Mouse (Mus musculus) large intestine, adult 2 months (tissue): ENCODE measurements at regions not wholly inside any gene's neighbourhood (a gene's known extent, or its start where the extent isn't known, plus 50 kb on each side); places are given as distances from the start of the nearest gene placed in this dataset.
A peak's percentile ranks its signal among the peaks of the same experiment; 100 is the strongest.

ENCODE experiments used
- DNase-seq: peaks from one replicate; pipeline ENCODE4 v3.0.0-alpha.2; 2012; ENCODE audit warnings: low read depth, low spot score
- WGBS: fragments of 180-500 bp; shearing (Covaris S2); methylation state at CpG from one replicate; pipeline ENCODE4 v1.1.7; 2018; 5-methylcytosine and 5-hydroxymethylcytosine counted together

DNA sequence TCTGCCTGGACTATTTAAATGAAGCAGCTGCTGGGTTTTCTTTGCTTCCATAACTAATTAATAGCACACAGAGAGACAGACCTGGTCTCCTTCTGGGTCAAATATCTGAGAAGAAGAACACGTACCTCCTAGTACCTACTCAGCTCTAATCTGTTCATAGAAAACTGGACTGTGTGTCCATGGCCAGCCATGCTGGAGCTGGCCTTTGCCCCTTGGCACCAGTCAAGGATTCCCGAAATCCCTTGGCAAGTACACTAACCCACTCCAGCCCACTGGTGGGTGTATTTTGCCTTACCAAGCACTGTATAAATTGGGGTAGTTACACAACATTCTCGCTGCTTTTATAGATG, 322.4 kb upstream of the Clec14a start:
- DNase-seq, result no peak
- 85% methylated on average over 3 of the region's 3 CpGs for WGBS

DNA sequence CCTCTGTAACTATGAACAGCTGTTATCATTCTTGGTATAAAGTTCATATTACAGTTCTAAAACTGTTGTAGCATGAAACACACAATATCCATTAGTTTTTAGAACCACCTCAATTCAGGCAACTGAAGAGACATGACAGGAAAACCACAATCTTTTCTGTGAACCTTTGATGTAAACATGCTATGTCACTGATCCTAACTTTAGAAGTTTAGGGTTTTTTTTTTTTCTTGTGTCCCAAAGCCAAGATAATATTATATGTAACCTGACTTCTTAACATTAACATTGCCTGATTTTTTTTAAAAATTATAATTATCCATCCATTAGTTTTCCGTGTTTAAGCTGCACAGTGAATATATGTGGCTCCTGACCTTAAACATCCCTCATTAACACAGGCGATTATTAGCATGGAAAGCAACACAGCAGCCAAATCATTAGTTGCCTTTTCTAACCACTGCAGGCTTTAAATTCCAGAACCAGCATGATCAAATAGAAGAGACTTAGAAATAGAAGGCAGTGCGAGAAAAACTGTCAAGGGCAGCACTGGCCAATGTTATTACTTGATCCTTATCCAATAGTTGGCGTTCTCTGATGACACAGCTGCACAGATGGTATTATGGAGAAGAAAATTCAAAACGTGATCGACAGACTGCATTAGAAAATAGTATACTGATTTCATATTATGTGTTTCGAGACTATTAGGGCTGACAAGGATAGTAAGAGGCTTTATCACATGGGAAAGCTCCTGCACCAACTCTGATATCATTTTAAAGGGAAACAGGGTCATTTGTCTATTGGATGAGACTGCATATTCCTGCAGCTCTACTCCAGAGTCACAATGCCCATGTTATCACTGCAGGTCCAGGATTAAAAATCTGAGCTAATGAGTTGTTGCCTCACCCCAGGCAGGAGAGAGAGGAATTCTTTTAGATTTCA, 321.7 kb upstream of the Clec14a start:
- WGBS, result 72% methylated on average over 7 of the region's 7 CpGs
- no peak for DNase-seq

DNA sequence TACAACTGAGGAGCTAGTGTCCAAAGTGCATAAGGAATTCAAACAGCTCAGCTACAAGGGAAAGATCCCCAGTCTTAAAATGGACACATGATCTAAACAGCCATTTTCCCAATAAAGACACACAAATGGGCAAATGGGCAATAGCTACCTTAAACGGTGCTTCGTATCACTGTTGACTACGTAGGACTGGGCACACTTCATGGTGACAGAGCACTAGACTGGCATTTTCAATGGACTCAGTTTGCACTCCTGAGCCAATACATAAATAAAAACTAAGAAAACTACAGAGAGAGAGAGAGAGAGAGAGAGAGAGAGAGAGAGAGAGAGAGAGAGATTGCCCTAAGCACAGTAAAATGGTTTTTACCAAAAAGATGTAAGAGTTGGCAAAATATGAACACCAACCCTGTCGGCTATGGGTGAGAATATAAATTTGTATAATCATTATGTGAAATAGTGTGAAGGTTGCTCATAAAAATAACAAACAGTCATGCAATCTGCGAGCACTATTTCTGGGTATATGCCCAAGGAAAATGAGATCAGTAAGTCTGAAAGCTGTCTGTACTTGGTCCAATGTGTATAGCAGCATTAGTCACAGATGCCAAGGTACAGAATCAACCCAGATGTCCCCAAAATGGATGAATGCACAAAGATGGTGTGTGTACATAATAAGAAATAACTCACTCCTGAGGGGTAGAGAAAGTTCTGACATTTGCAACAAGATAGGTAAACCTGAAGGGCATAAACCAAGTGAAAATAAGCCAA, 312.9 kb upstream of the Clec14a start:
- 87% methylated on average over 5 of the region's 5 CpGs for whole genome bisulfite sequencing
- no peak for DNase-seq

- DNase-seq, result no peak
- 90% methylated on average over 1 of the region's 1 CpGs for WGBS
Observed at GRCm38 (mm10) chr12:58569056-58569455, 300.0 kb upstream of the Clec14a start.

DNA sequence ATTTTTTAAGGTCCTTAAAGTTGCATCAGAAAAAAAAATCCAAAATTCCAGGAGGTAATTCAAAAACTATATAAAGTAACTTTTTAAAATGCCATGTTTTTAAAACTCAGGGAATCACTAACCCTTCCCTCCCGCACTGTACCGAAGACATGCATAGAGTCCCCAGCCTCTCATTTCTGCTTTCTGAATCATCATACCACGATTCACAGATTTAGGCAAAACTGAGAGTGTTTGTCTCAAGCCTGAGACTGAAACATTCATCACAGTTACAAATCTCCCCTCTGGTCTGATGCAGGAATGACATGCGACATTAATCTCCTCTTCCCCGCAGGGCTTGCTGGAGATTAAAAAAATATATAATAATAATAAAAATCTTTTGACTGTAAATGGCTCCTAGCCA, 291.8 kb upstream of the Clec14a start:
- DNase-seq, result no peak
- 82% methylated on average over 5 of the region's 5 CpGs for WGBS

DNA sequence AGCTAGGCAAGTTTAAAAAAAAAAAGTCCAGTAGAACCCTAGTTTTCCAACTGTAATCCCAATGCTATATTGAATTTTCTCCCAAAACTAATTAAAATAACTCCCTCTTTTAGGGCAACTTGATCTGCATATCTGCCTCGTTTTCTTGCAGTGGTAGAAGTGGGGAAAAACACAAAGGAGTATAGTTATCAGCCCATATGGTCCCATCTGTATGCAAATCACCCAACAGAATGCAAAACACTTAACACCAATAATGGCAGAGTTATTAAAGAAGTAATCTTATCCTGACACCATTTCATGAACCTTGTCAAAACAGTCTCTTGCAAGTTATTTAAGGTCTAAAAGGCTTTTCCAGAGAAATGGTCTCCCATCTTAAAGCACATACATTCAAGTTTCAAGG, 290.7 kb upstream of the Clec14a start:
- WGBS, result 66% methylated on average over 1 of the region's 1 CpGs
- no peak for DNase-seq

DNA sequence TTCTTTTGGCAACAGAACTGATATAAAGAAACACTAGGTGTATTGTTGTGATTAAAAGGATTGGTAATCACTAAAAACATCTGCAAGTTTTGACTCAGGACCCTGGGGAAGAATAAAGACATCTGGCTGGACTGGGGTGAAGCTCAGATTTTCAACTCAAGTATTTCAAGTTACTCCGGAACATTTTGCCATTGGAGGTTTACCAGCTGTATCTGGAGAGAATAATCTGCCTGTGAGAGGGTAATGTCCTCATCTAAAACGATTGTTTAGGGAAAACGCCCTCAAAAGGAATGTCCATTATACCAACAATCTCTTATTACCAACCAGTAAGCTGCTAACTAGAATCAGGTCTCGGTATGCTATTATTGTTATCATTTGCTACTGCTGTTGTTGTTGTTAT, 288.2 kb upstream of the Clec14a start:
- WGBS, result 45% methylated on average over 4 of the region's 4 CpGs

GRCm38 (mm10) chr12:58556741-58557140, 287.7 kb upstream of the Clec14a start:
- WGBS, result 21% methylated on average over 4 of the region's 4 CpGs

More for the DNA sequence above, 288.2 kb upstream of the Clec14a start:
- no peak for DNase-seq

DNA sequence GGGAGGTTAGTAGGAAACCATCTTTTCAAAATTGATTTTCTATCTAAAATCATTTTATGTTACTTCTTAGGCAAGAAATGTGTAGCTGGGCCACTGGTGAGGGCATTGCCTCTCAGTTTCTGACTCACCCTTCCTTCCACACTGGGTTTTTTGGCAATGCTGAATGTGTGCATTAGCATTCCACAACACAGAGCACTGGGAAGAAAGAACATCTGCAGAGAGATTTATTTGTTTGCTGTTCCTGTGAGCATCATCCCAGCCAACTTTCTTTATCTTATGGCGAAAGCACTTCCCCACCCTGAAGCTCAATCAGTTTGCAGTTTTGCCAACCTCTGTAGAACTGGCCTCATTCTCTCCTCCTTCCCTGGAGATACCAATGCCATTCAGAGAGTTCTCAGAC, 287.0 kb upstream of the Clec14a start:
- WGBS, result 11% methylated on average over 1 of the region's 1 CpGs

More at GRCm38 (mm10) chr12:58556741-58557140, 287.7 kb upstream of the Clec14a start:
- DNase-seq, result peak; percentile 27

GRCm38 (mm10) chr12:58550859-58551761, 282.0 kb upstream of the Clec14a start:
- DNase-seq, result no peak

More for the DNA sequence above, 287.0 kb upstream of the Clec14a start:
- no peak for DNase-seq

DNA sequence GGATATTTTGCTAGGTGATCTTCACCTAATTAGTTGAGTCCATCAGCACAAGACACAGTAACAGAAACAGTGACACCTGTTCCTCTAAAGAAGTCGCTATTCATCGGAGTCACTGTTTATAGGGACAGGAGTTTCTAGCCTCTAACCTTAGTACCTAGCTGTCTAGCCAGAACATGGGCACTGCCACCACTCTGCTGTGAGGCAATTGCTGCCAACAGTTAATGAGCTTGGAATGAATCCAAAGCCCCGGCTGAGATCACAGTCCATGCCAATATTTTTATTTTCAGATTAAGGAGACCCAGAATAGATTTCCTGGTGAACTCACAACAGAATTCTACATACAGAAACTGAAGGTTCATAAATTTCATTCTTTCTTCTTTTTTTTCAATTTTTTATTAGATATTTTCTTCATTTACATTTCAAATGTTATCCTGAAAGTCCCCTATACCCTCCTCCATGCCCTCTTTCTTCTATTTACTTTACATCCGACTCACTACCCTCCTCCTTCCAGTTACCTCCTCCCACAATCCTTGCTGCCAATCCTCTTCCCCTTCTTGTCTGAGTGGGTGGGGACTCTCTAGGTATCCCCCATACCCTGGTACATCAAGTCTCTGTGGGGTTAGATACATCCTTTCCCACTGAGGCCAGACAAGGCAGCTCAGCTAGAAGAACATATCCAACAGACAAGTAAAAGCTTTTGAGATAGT, 276.9 kb upstream of the Clec14a start:
- WGBS, result 30% methylated on average over 4 of the region's 4 CpGs
- peak; percentile 48 for DNase-seq

More at GRCm38 (mm10) chr12:58550859-58551761, 282.0 kb upstream of the Clec14a start:
- WGBS, result 60% methylated on average over 9 of the region's 9 CpGs

- DNase-seq, result no peak
- WGBS, result 90% methylated on average over 4 of the region's 4 CpGs
Observed at GRCm38 (mm10) chr12:58544862-58545261, 275.8 kb upstream of the Clec14a start.

DNA sequence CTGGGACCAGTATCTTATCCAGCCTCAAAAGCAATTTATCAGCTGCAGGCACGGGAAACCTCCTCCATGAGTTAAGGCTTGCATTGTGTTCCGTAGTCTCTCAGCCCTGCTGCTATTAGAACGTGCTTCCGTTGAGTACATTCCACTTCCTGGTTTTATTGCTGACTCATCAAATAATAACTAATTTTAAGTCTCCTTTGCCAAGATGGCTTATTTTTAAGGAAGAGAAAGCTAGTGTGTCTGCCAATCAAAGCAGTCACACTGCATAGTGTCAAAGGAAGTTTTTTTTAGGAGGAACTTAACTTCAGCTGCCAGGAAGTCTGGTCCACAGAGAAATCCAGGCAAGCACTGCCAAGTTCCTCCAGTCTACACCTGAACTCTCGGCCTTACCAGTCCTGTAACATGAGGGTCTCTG, 269.2 kb upstream of the Clec14a start:
- WGBS, result 49% methylated on average over 5 of the region's 5 CpGs
- DNase-seq, result no peak

DNA sequence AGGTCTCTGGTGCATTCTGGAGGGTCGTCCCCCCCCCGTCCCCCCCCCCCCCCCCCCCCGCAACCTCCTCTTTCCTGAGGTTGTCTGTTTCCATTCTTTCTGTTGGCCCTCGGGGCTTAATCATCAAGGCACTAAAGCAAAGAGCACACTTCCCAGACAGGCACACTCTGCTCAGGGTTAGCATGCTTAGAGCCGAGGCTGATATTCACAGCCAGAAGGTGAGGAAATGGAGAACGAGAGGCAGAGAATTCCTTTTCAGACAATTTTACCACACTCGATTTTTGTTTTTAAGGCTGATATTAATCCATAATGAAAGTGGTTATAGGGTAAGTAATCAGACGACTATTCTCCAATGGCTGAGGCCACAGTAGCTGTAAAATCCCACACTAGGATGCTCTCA, 268.7 kb upstream of the Clec14a start:
- 57% methylated on average over 8 of the region's 8 CpGs for WGBS
- no peak for DNase-seq

- no peak for DNase-seq
- 80% methylated on average over 7 of the region's 7 CpGs for WGBS
Observed at GRCm38 (mm10) chr12:58536381-58536992, 267.4 kb upstream of the Clec14a start.

DNA sequence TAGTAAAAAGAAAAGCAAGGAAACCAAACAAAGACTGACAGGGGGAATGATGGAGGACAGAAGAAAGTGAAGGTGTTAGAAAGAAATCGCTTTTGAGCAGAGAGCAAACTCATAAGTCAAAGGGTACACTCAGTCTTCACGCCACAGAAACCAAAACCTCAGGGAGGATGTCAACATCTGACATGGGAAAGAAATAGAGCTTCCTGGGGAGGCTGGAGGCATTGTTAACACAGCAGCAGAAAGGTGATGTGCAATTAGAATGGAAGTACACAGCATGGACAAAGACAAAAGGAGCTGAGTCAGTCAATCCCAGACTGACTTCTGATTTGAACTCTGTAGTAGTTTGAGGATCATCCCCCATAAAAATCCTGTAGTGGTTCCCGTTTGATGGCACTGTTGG, 261.2 kb upstream of the Clec14a start:
- DNase-seq, result no peak
- WGBS, result 23% methylated on average over 3 of the region's 3 CpGs

DNA sequence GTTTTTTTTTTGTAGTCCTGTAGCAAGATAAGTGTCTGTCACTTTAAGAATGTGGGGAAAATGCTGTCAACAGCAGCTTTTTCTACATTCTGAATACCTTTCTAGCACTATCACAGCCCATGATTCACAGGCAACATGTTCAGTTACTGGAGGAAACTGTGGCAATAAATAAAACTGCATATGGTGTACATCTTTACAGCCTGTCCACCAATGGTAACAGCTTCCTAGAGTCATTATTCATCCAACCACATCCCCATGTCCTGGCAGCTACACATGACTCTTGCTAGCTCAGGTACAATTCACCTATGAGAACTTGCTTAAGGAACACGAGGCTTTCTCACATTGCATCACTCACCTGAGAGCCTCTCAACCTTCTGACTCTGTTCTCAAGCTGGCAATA, 247.7 kb upstream of the Clec14a start:
- WGBS, result 23% methylated on average over 1 of the region's 1 CpGs
- no peak for DNase-seq

GRCm38 (mm10) chr12:58513951-58514350, 244.9 kb upstream of the Clec14a start:
- 95% methylated on average over 1 of the region's 1 CpGs for WGBS

GRCm38 (mm10) chr12:58512645-58513044, 243.6 kb upstream of the Clec14a start:
- 83% methylated on average over 7 of the region's 7 CpGs for WGBS
- DNase-seq, result no peak

More at GRCm38 (mm10) chr12:58513951-58514350, 244.9 kb upstream of the Clec14a start:
- DNase-seq, result no peak
